Mouse (Mus musculus) erythroblast, embryonic 14.5 days (primary cell): ENCODE data around the gene Col27a1.

Source experiments
- GATA1 ChIP-seq: IDR thresholded peaks from 2 replicates; pipeline ENCODE4 v1.6.1; 2012; ENCODE audit warnings: low read length, inconsistent platforms, mixed read lengths
- TAL1 ChIP-seq: IDR thresholded peaks from 3 replicates; pipeline ENCODE4 v1.6.1; 2012; ENCODE audit warnings: low read length, inconsistent platforms, mixed read lengths

DNA sequence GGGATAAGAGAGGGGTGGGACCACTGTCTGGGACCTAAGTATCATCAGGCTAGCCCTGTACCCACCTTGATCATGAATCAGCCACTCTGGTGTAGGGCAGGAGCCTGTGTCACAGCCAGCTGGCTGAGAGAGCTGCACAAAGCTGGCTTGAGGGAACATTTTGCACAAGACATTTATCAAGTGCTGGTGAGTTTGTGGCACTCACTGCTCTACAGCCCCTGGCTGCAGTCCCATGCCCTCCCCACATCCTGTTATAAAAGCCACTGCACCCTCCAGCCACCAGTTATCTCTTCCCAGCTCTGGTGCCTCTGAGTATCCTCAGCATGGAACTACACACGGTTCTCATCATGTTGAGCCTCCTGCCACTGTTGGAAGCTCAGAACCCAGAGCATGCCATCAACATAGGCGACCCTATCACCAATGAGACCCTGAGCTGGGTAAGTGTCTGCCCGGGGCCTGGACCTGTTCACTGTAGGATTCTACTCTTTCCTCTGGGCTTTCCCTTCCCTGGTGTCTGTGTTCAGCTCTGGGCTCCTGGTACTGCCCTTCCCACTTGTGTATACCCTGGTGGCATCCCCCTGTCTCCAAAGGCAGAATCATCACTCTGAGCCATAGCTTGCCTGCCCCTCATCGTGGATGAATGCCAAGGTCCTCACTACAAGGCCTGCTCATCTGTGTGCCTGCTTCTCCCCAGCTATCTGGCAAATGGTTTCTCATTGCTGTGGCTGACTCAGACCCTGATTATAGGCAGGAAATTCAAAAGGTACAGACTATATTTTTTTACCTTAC lies 142.3 kb downstream of the Col27a1 start, which contains the start of gene Orm3:
- no peak for TF ChIP-seq GATA1
- TF ChIP-seq TAL1 = no peak
